Mouse (Mus musculus): ENCODE data around the gene Lgr6.

DNA sequence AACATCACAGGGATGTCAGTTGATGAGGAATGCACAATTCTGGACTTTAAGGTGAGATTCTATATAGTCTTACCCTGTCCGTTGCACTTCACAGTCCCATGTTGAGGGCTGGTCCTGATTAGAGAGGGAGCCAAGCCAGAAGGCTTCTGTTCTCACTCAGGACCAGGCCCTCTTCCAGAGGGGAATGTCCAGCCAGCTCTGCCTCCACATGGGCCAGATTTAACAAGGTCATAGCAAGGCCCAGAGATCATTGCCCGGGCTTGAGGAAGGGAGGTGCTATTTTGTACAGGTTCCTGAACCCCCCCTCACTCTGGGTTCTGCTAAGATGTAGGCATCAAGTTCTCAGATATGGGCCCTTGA, 87.4 kb downstream of the Lgr6 start:
- TF ChIP-seq POLR2A (IDR thresholded peaks at IDR 0.05; ENCODE audit: borderline replicate concordance, low read depth, low read length) (no peak), CTCF (IDR thresholded peaks at IDR 0.05; ENCODE audit: low read depth, low read length) (no peak)

Measured in bone marrow macrophage, adult 2 months (primary cell).